In the genomic region with DNA sequence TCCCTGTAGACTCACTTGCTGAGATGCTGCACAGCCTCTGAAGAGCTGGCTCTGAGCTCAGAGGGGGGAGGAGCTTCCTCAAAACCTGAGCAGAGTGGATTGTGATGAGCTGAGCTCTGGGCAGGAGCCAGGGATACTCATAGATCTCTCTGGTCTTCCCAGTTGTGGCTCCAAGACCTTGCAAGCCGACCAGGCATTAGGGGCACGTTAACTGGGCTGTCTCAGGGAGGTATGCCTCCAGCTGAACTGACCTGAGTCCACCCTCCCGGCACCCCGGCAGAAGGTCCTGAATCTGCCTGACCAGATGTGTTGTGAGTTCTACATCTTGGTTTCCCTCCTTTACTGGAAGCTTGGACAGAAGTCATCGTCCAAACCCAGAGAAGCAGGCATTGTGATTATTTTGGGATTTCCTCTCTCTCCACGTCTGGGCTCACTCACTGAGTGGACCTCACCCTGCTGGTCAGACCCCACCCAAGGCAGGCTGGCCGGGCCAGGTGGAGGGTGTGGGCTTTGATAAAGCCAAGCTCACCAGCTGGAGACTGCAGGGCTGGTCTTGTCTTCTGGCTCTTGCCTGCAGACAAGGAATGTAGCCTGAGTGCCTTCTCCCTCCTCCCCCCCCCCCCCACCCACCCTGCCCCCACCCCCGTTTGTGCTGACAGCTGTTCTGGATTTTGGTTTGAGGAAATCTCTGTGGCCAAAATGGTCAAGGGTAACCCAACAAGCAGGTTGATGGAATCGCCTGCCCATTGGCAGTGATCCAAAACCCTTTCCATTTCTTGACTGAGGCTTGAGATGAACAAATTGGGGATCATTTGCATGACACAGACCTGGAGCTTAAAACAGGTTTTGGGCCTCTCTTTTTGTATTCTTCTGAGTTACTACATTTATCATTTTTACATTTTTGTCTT, we compare ENCODE assay signal across 9 mouse cellular contexts. TPM values are rescaled to one million over a fixed set of nuclear protein-coding genes. Genes with fewer than 3 reads are reported as not detected.
DNase-seq lines count a peak whose midpoint lies in the region; ATAC-seq and TF ChIP-seq lines count a peak whose summit lies in the region.
"Had no signal": no experiment of that assay in that cellular context is flagged by ENCODE, and none has a peak within 500 bp of the region (broad histone marks: within the 10 kb centered on the region; RNA-seq: fewer than 3 reads in every experiment).

No protein-coding gene starts in this region.

- H3K9ac ChIP-seq in hindbrain, postnatal 0 days (replicated peaks; ENCODE audit: low read length): no peak overlapping the region
- no peak overlapping the region for H3K9ac ChIP-seq in hindbrain, embryonic 12.5 days
- no peak overlapping the region for H3K9ac ChIP-seq in embryonic facial prominence, embryonic 11.5 days (replicated peaks; ENCODE audit: low read length)
- H3K9ac ChIP-seq: limb, embryonic 13.5 days had no signal

- H3K4me2 ChIP-seq in hindbrain, postnatal 0 days (ENCODE audit: low read depth, low read length): no peak overlapping the region
- no peak overlapping the region for H3K4me2 ChIP-seq in hindbrain, embryonic 12.5 days (replicated peaks)
- H3K4me2 ChIP-seq in embryonic facial prominence, embryonic 11.5 days (ENCODE audit: low read depth, low read length): no peak overlapping the region
- H3K4me2 ChIP-seq: limb, embryonic 13.5 days had no signal

- WGBS in hindbrain, postnatal 0 days: 61% methylated on average over 9 of the region's 9 CpGs
- WGBS in hindbrain, embryonic 12.5 days: 62% methylated on average over 9 of the region's 9 CpGs
- 59% methylated on average over 9 of the region's 9 CpGs for WGBS in embryonic facial prominence, embryonic 11.5 days

- H3K27ac ChIP-seq in hindbrain, postnatal 0 days: no peak overlapping the region
- no peak overlapping the region for H3K27ac ChIP-seq in hindbrain, embryonic 12.5 days
- no peak overlapping the region for H3K27ac ChIP-seq in embryonic facial prominence, embryonic 11.5 days (replicated peaks; ENCODE audit: low read depth, low read length)
- H3K27ac ChIP-seq: limb, embryonic 13.5 days had no signal

- TF ChIP-seq CTCF in hindbrain, postnatal 0 days (IDR thresholded peaks at IDR 0.05; ENCODE audit: low read depth): no peak

- H3K4me1 ChIP-seq in hindbrain, postnatal 0 days (ENCODE audit: insufficient read depth, low read length): peaks cover 18% of the 10 kb centered on the region
- H3K4me1 ChIP-seq in hindbrain, embryonic 12.5 days: peaks cover 46% of the 10 kb centered on the region
- H3K4me1 ChIP-seq in embryonic facial prominence, embryonic 11.5 days (ENCODE audit: control insufficient read depth, insufficient read depth, low read length): peaks cover 6% of the 10 kb centered on the region; the same call in 1 of the 2 replicates

- H3K36me3 ChIP-seq in hindbrain, postnatal 0 days (ENCODE audit: insufficient read depth, low read length): no peaks in the 10 kb centered on the region
- H3K36me3 ChIP-seq in hindbrain, embryonic 12.5 days: no peaks in the 10 kb centered on the region
- no peaks in the 10 kb centered on the region for H3K36me3 ChIP-seq in embryonic facial prominence, embryonic 11.5 days (replicated peaks; ENCODE audit: control insufficient read depth, insufficient read depth, low read depth, low read length)
- H3K36me3 ChIP-seq: limb, embryonic 13.5 days had no signal

- H3K4me3 ChIP-seq in hindbrain, postnatal 0 days (ENCODE audit: low read length): no peak overlapping the region
- no peak overlapping the region for H3K4me3 ChIP-seq in hindbrain, embryonic 12.5 days
- H3K4me3 ChIP-seq in embryonic facial prominence, embryonic 11.5 days (ENCODE audit: low read depth, low read length): no peak overlapping the region
- H3K4me3 ChIP-seq: limb, embryonic 13.5 days had no signal

- peak; percentile 29 for DNase-seq in hindbrain, postnatal 0 days (ENCODE audit: low spot score)
- DNase-seq in NIH3T3 (ENCODE audit: low read depth): peak; percentile 85
- DNase-seq in embryonic facial prominence, embryonic 11.5 days (ENCODE audit: low spot score): no peak
- peak; percentile 64 to 67 for DNase-seq in heart, postnatal 14 days
- no peak for DNase-seq in B cell, adult 2 months
- no peak for DNase-seq in thymus, postnatal 36 days

- no peak for ATAC-seq in hindbrain, postnatal 0 days
- no peak for ATAC-seq in hindbrain, embryonic 12.5 days (ENCODE audit: low FRiP score)
- ATAC-seq in embryonic facial prominence, embryonic 11.5 days (replicated peaks; ENCODE audit: insufficient number of reproducible peaks, low FRiP score, low TSS enrichment, low read depth): peak; percentile 31; the same call in 1 of the 2 replicates
- ATAC-seq in megakaryocyte progenitor cell, adult 5-6 weeks (replicated peaks; ENCODE audit: poor library complexity): peak; percentile 36

- H3K9me3 ChIP-seq in hindbrain, postnatal 0 days (ENCODE audit: low read length): no peaks in the 10 kb centered on the region
- no peaks in the 10 kb centered on the region for H3K9me3 ChIP-seq in hindbrain, embryonic 12.5 days (replicated peaks)
- no peaks in the 10 kb centered on the region for H3K9me3 ChIP-seq in embryonic facial prominence, embryonic 11.5 days (replicated peaks; ENCODE audit: control insufficient read depth, low read length)
- H3K9me3 ChIP-seq: limb, embryonic 13.5 days had no signal

- H3K27me3 ChIP-seq in hindbrain, postnatal 0 days (ENCODE audit: insufficient read depth, low read length): no peaks in the 10 kb centered on the region
- 0 out of 2 replicates have a peak, but pooled peaks cover 4% of the 10 kb centered on the region for H3K27me3 ChIP-seq in hindbrain, embryonic 12.5 days
- no peaks in the 10 kb centered on the region for H3K27me3 ChIP-seq in embryonic facial prominence, embryonic 11.5 days (ENCODE audit: control insufficient read depth, insufficient read depth, low read length)
- H3K27me3 ChIP-seq: limb, embryonic 13.5 days had no signal

- intact Hi-C loops in heart, postnatal 14 days (cut with DNase I): loop anchor here (5.0 kb wide), 1 partner anchor 42 kb away; the partner anchor contains the start of gene Bcr

RNA-seq across cellular contexts. Expression of gene Bcr, which starts 44.1 kb away (rescaled TPM):
- total RNA-seq in hindbrain, postnatal 0 days (2014; rRNA removed): 54.4 and 61.4 TPM in 2 replicates
- 10.1 and 10.5 TPM in 2 replicates for polyA plus RNA-seq in hindbrain, postnatal 0 days (2015; fragmentation: Nextera tagmentation; extraction: Ambion mirVana)
- polyA plus RNA-seq in hindbrain, embryonic 12.5 days (2016; fragmentation: Nextera tagmentation; extraction: Ambion mirVana): 11.4 and 14.0 TPM in 2 replicates
- polyA plus RNA-seq in embryonic facial prominence, embryonic 11.5 days (2014; fragmentation: Nextera tagmentation; extraction: Ambion mirVana): 10.3 and 11.2 TPM in 2 replicates
- 10 to 100 TPM; 11.6 to 12.3 TPM for total RNA-seq in heart, postnatal 14 days (2021)
- 18.1 and 18.6 TPM in 2 replicates for total RNA-seq in megakaryocyte progenitor cell, adult 5-6 weeks (2015)
- 23.0 and 28.2 TPM in 2 replicates for total RNA-seq in megakaryocyte progenitor cell, adult 5-6 weeks (2017)

Comparison
In these comparisons a context has a peak if more than half of its experiments do, and no peak if none do; other contexts are left out.
1. ATAC-seq: peak in embryonic facial prominence, embryonic 11.5 days (single experiment) and megakaryocyte progenitor cell, adult 5-6 weeks (single experiment); none in hindbrain, postnatal 0 days (single experiment) and hindbrain, embryonic 12.5 days (single experiment).
2. DNase-seq: peak in hindbrain, postnatal 0 days (single experiment), NIH3T3 (single experiment) and heart, postnatal 14 days (2 of 2); none in embryonic facial prominence, embryonic 11.5 days (single experiment), B cell, adult 2 months (0 of 2) and thymus, postnatal 36 days (0 of 2).